Mouse (Mus musculus): ENCODE data around the gene Hba-a2. TPM values are rescaled to one million over a fixed set of nuclear protein-coding genes. Genes with fewer than 3 reads are reported as not detected.
"Not testable (repeated sequence)": the region's sequence is repeated elsewhere in the genome, so short reads cannot be mapped to it uniquely, and the experiment has no call there.

The Hba-a2 gene
- polyA plus RNA-seq, 1 experiment from 2014 or later, result 18,270 TPM

- H3K9ac ChIP-seq (ENCODE audit: low read depth, low read length), result peak within 1 kb of the TSS; percentile 40; the same call in 1 of the 2 replicates
- 24% methylated on average over 20 of the region's 33 CpGs for WGBS
- ATAC-seq (ENCODE audit: low read depth), result peak; percentile 68; the same call in 1 of the 2 replicates
Measured at GRCm38 (mm10) chr11:32286695-32287492, 9.4 kb upstream of the Hba-a2 start, which contains the start of gene Hbq1b. Gene Hbq1b, plus strand, starts transcription at chr11:32286965.

GRCm38 (mm10) chr11:32287493-32287825 lies 8.8 kb upstream of the Hba-a2 start:
- H3K9me3 ChIP-seq (ENCODE audit: control insufficient read depth, low read length), result no peaks in the 10 kb centered on the region
- H3K4me1 ChIP-seq (ENCODE audit: control insufficient read depth, insufficient read depth, low read length), result no peaks in the 10 kb centered on the region
- peaks cover 5% of the 10 kb centered on the region; the same call in 1 of the 2 replicates for H3K27me3 ChIP-seq (replicated peaks; ENCODE audit: control insufficient read depth, insufficient read depth, low read length)
- no peaks in the 10 kb centered on the region for H3K36me3 ChIP-seq (ENCODE audit: control insufficient read depth, insufficient read depth, low read length)
- no peak for DNase-seq (ENCODE audit: low spot score)
- 62% methylated on average over 9 of the region's 9 CpGs for WGBS
- H3K9ac ChIP-seq (ENCODE audit: low read depth, low read length), result no peak overlapping the region
- no peak overlapping the region for H3K4me3 ChIP-seq (ENCODE audit: low read depth, low read length)
- no peak overlapping the region; the same call in 1 of the 2 replicates for H3K4me2 ChIP-seq (ENCODE audit: low read depth, low read length)
- no peak overlapping the region for H3K27ac ChIP-seq (replicated peaks; ENCODE audit: low read depth, low read length)
- ATAC-seq (ENCODE audit: low read depth), result no peak

More at GRCm38 (mm10) chr11:32286695-32287492, 9.4 kb upstream of the Hba-a2 start, which contains the start of gene Hbq1b:
- not testable (repeated sequence) for H3K9me3 ChIP-seq (ENCODE audit: control insufficient read depth, low read length); H3K27ac ChIP-seq (replicated peaks; ENCODE audit: low read depth, low read length); H3K4me1 ChIP-seq (ENCODE audit: control insufficient read depth, insufficient read depth, low read length); H3K27me3 ChIP-seq (replicated peaks; ENCODE audit: control insufficient read depth, insufficient read depth, low read length); H3K36me3 ChIP-seq (ENCODE audit: control insufficient read depth, insufficient read depth, low read length)
- H3K4me2 ChIP-seq (ENCODE audit: low read depth, low read length), result peak within 1 kb of the TSS; percentile 52
- DNase-seq (ENCODE audit: low spot score), result peak; percentile 34
- H3K4me3 ChIP-seq (ENCODE audit: low read depth, low read length), result peak within 1 kb of the TSS; percentile 19; the same call in 1 of the 2 replicates

GRCm38 (mm10) chr11:32292819-32293218 lies 3.5 kb upstream of the Hba-a2 start:
- ATAC-seq (ENCODE audit: low read depth); H3K9me3 ChIP-seq (ENCODE audit: control insufficient read depth, low read length); H3K4me1 ChIP-seq (ENCODE audit: control insufficient read depth, insufficient read depth, low read length); H3K4me3 ChIP-seq (ENCODE audit: low read depth, low read length); H3K4me2 ChIP-seq (ENCODE audit: low read depth, low read length); DNase-seq (ENCODE audit: low spot score); H3K27me3 ChIP-seq (replicated peaks; ENCODE audit: control insufficient read depth, insufficient read depth, low read length); H3K36me3 ChIP-seq (ENCODE audit: control insufficient read depth, insufficient read depth, low read length); H3K9ac ChIP-seq (ENCODE audit: low read depth, low read length); H3K27ac ChIP-seq (replicated peaks; ENCODE audit: low read depth, low read length): not testable (repeated sequence)
- WGBS, result 81% methylated on average over 4 of the region's 4 CpGs

- H3K27ac ChIP-seq (replicated peaks; ENCODE audit: low read depth, low read length); ATAC-seq (ENCODE audit: low read depth); H3K36me3 ChIP-seq (ENCODE audit: control insufficient read depth, insufficient read depth, low read length); DNase-seq (ENCODE audit: low spot score); H3K4me1 ChIP-seq (ENCODE audit: control insufficient read depth, insufficient read depth, low read length); H3K9me3 ChIP-seq (ENCODE audit: control insufficient read depth, low read length); H3K4me3 ChIP-seq (ENCODE audit: low read depth, low read length); H3K9ac ChIP-seq (ENCODE audit: low read depth, low read length); H3K4me2 ChIP-seq (ENCODE audit: low read depth, low read length); H3K27me3 ChIP-seq (replicated peaks; ENCODE audit: control insufficient read depth, insufficient read depth, low read length): not testable (repeated sequence)
- WGBS, result 63% methylated on average over 3 of the region's 3 CpGs
Measured at GRCm38 (mm10) chr11:32293479-32293878, 2.8 kb upstream of the Hba-a2 start.

- H3K36me3 ChIP-seq (ENCODE audit: control insufficient read depth, insufficient read depth, low read length); H3K27ac ChIP-seq (replicated peaks; ENCODE audit: low read depth, low read length); H3K4me3 ChIP-seq (ENCODE audit: low read depth, low read length); H3K9ac ChIP-seq (ENCODE audit: low read depth, low read length); H3K9me3 ChIP-seq (ENCODE audit: control insufficient read depth, low read length); H3K4me1 ChIP-seq (ENCODE audit: control insufficient read depth, insufficient read depth, low read length); DNase-seq (ENCODE audit: low spot score); H3K27me3 ChIP-seq (replicated peaks; ENCODE audit: control insufficient read depth, insufficient read depth, low read length); H3K4me2 ChIP-seq (ENCODE audit: low read depth, low read length); ATAC-seq (ENCODE audit: low read depth): not testable (repeated sequence)
- WGBS, result 13% methylated on average over 2 of the region's 2 CpGs
Measured at GRCm38 (mm10) chr11:32297417-32297816, 1.1 kb downstream of the Hba-a2 start.

GRCm38 (mm10) chr11:32297866-32298531 lies 1.7 kb downstream of the Hba-a2 start:
- WGBS, result 95% methylated on average over 1 of the region's 1 CpGs
- Histone ChIP-seq H3K9me3 (ENCODE audit: control insufficient read depth, low read length) (no peaks in the 10 kb centered on the region), H3K27ac (replicated peaks; ENCODE audit: low read depth, low read length) (no peak overlapping the region), H3K4me2 (ENCODE audit: low read depth, low read length) (no peak overlapping the region), H3K36me3 (ENCODE audit: control insufficient read depth, insufficient read depth, low read length) (no peaks in the 10 kb centered on the region), H3K4me1 (ENCODE audit: control insufficient read depth, insufficient read depth, low read length) (no peaks in the 10 kb centered on the region), H3K27me3 (replicated peaks; ENCODE audit: control insufficient read depth, insufficient read depth, low read length) (peaks cover 9% of the 10 kb centered on the region), H3K4me3 (ENCODE audit: low read depth, low read length) (no peak overlapping the region), H3K9ac (ENCODE audit: low read depth, low read length) (no peak overlapping the region)
- no peak for DNase-seq (ENCODE audit: low spot score)
- no peak for ATAC-seq (ENCODE audit: low read depth)

- Histone ChIP-seq H3K9me3 (ENCODE audit: control insufficient read depth, low read length) (no peaks in the 10 kb centered on the region), H3K27ac (replicated peaks; ENCODE audit: low read depth, low read length) (no peak overlapping the region)
- WGBS, result 88% methylated on average over 2 of the region's 2 CpGs
Measured at GRCm38 (mm10) chr11:32298532-32298918, 2.2 kb downstream of the Hba-a2 start.

GRCm38 (mm10) chr11:32299865-32300264 lies 3.6 kb downstream of the Hba-a2 start, which contains the start of gene Hbq1a:
Gene Hbq1a, plus strand, starts transcription at chr11:32300069.
- H3K36me3 ChIP-seq (ENCODE audit: control insufficient read depth, insufficient read depth, low read length); H3K27ac ChIP-seq (replicated peaks; ENCODE audit: low read depth, low read length); H3K27me3 ChIP-seq (replicated peaks; ENCODE audit: control insufficient read depth, insufficient read depth, low read length); H3K9me3 ChIP-seq (ENCODE audit: control insufficient read depth, low read length); H3K9ac ChIP-seq (ENCODE audit: low read depth, low read length); H3K4me1 ChIP-seq (ENCODE audit: control insufficient read depth, insufficient read depth, low read length): not testable (repeated sequence)
- DNase-seq (ENCODE audit: low spot score), result peak; percentile 30
- peak within 1 kb of the TSS; percentile 46 for H3K4me2 ChIP-seq (ENCODE audit: low read depth, low read length)
- peak within 1 kb of the TSS; percentile 23; the same call in 1 of the 2 replicates for H3K4me3 ChIP-seq (ENCODE audit: low read depth, low read length)
- WGBS, result 4% methylated on average over 16 of the region's 16 CpGs
- ATAC-seq (ENCODE audit: low read depth), result peak; percentile 68; the same call in 1 of the 2 replicates

More at GRCm38 (mm10) chr11:32298532-32298918, 2.2 kb downstream of the Hba-a2 start:
- H3K4me1 ChIP-seq (ENCODE audit: control insufficient read depth, insufficient read depth, low read length), result no peaks in the 10 kb centered on the region
- ATAC-seq (ENCODE audit: low read depth), result no peak
- no peak overlapping the region for H3K9ac ChIP-seq (ENCODE audit: low read depth, low read length)
- DNase-seq (ENCODE audit: low spot score), result no peak
- H3K27me3 ChIP-seq (replicated peaks; ENCODE audit: control insufficient read depth, insufficient read depth, low read length), result peaks cover 9% of the 10 kb centered on the region
- H3K36me3 ChIP-seq (ENCODE audit: control insufficient read depth, insufficient read depth, low read length), result no peaks in the 10 kb centered on the region
- no peak overlapping the region for H3K4me2 ChIP-seq (ENCODE audit: low read depth, low read length)
- H3K4me3 ChIP-seq (ENCODE audit: low read depth, low read length), result no peak overlapping the region
